Mouse (Mus musculus): Measurements from ENCODE around the gene Umodl1.

GRCm38 (mm10) chr17:31034165-31034564, 79.7 kb downstream of the Umodl1 start:
- no peak for TF ChIP-seq CTCF (IDR thresholded peaks at IDR 0.05; ENCODE audit: low read depth, low read length)
- no peak for TF ChIP-seq GATA1 (IDR thresholded peaks at IDR 0.05; ENCODE audit: borderline replicate concordance, low read length)
- TF ChIP-seq TAL1 (conservative IDR thresholded peaks at IDR 0.05; ENCODE audit: low read depth, low read length), result no peak
- no peak for TF ChIP-seq POLR2AphosphoS5 (IDR thresholded peaks at IDR 0.05; ENCODE audit: insufficient replicate concordance, low read depth, low read length)
- TF ChIP-seq GATA2 (IDR thresholded peaks at IDR 0.05; ENCODE audit: borderline replicate concordance, low read depth, low read length), result no peak

Measured in G1E (cell line).